Mouse (Mus musculus) gastrocnemius, postnatal 10 days (tissue): ENCODE results near the gene Gnat2. TPM values are rescaled to one million over a fixed set of nuclear protein-coding genes. Genes with fewer than 3 reads are reported as not detected.
A peak's percentile ranks its signal among the peaks of the same experiment; 100 is the strongest.

Source experiments
- DNase-seq: peaks from one replicate; pipeline ENCODE4 v3.0.0; 2021; ENCODE audit warnings: mixed read lengths
- long read RNA-seq, 2 experiments: library from polyadenylated mRNA; stranded (forward); transcript quantifications; one replicate each; pipeline ENCODE4 v2.0.0; 2021
- total RNA-seq, 2 experiments: library from RNA; stranded (reverse); gene quantifications; 2 replicates each; pipeline ENCODE4 v1.2.3; 2021

Gnat2 gene
- total RNA-seq: under 1 TPM in 1 of 2 experiments, not detected in 1; 0.54 TPM
- long read RNA-seq, experiment 1: 0 reads
- long read RNA-seq, experiment 2: 0 reads

- DNase-seq: no peak
Measured at GRCm38 (mm10) chr3:108092536-108093115, at the start of gene Gnat2. Gene Gnat2, plus strand, starts transcription at chr3:108092789.

- peak; percentile 77 for DNase-seq
Measured at GRCm38 (mm10) chr3:108044394-108045140, 48.0 kb upstream of the Gnat2 start, which contains the start of gene Gstm4. Gene Gstm4, minus strand, starts transcription at chr3:108044894.

DNA sequence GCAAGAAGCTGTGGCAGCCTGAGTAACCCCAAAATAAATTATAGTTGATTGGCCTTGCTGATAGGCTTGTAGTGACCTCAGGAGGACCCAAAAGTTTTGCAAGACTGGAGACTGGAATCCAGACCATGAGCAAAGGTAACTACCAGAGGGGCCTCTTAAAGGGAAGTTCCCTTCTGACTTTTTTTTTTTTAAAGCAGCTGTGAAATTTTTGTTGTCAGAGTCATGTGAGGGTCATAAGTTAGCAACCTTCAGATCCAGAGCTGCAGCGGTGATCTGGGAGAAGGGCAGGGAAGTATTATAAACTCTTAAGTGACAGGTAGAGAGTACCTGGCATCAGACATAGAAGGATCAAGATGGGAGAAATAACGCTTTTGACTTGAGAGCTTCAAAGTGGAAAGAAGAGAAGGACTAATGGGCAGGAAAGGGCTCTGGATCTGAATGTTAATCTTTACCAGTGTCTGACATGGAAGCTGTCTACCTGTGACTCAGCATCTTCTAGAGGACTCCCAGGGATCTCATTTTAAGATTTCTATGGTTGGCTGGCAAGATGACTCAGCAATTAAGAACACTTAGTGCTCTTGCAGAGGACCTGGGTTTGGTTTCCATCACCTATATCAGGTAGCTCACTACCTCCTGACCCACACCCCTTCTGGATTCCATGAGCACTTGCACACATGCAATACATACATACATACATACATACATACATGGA lies 45.5 kb upstream of the Gnat2 start:
- DNase-seq: no peak

DNA sequence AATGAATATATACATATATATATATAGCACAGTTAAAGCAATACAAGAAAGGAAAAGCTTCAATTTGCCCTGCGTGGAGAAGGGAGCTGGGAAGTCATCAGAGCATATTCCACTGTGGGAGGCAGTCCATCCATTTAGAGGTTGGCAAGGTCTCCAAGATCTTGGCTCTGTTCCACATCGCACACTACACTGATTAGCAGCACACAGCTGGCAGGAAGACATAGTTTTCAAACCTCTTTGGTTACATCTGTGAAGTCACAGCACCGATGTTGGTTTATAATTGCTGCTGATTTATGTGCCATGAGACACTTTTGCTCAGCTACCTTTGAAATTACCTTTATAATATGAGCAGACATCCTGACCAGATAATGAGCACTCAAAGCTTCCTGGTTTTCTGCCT lies 44.3 kb upstream of the Gnat2 start:
- DNase-seq: no peak

DNA sequence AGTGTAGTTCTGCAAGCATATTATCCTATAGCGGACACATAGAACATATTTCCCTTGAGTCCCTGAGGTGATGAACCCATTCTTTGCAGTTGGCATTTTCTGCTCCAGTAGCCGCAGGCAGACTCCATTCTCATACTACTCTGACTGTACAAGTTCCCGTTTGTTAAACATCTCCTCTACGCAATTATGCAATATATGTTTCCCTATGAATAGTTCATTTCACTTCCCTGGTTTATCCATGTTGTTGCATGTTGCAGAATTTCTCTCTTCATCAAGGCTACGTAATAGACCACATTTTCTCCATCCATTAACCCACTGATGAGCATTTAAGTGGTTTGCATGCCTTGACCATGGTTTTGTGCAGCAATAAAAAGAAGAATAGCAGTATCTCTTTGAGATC lies 42.1 kb upstream of the Gnat2 start:
- no peak for DNase-seq

GRCm38 (mm10) chr3:108061420-108061819 lies 31.2 kb upstream of the Gnat2 start:
- no peak for DNase-seq

DNA sequence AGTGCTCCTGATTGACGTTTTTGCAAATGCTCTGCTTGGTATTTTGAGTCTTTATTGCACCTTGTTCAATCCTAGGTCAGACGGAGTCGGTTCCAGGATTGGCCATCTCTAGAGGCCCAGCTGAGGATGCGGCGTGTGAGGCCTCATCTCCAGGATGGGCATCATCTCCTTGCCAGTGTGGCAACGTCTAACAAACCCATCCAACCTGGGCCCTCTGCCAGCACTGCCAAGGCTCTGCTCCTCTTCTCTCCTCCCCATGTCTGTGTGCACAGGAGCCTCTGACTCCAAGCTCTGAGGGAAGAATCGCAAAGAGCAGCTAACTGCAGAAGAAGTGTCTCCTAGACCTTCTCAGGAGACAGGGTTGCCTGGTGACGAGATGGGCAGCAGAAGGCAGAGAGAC lies 29.9 kb upstream of the Gnat2 start:
- DNase-seq: no peak

- DNase-seq: no peak
Measured at GRCm38 (mm10) chr3:108064672-108065071, 27.9 kb upstream of the Gnat2 start.

- no peak for DNase-seq
Measured at GRCm38 (mm10) chr3:108065551-108065950, 27.0 kb upstream of the Gnat2 start.

DNA sequence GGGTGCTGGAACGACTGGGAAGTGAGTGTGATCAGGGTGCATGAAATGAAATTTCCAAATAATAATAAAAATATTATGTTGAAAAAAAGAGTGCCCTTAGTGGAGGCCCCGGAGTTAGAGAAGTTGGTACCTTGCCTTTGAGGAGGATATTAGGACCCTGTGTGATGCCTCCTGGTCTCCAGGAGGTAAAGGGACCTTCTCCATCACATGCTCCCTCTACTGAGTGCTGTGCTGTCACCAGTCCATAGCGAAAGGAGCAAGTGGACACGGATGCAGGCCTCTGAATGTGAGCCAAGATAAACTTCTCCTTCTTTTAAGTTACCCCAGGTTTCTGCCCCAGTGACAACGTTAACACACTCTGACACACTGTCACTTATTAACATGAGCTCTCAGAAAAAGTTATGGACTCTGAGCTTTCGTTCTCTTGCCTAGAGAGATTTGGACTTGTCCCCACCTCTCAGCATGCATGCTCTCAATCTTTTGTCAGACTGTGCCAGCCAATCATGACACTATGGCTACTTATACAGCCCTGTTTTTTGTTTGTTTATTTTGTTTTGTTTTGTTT lies 25.1 kb upstream of the Gnat2 start:
- no peak for DNase-seq

GRCm38 (mm10) chr3:108068826-108069225 lies 23.8 kb upstream of the Gnat2 start:
- DNase-seq: no peak

DNA sequence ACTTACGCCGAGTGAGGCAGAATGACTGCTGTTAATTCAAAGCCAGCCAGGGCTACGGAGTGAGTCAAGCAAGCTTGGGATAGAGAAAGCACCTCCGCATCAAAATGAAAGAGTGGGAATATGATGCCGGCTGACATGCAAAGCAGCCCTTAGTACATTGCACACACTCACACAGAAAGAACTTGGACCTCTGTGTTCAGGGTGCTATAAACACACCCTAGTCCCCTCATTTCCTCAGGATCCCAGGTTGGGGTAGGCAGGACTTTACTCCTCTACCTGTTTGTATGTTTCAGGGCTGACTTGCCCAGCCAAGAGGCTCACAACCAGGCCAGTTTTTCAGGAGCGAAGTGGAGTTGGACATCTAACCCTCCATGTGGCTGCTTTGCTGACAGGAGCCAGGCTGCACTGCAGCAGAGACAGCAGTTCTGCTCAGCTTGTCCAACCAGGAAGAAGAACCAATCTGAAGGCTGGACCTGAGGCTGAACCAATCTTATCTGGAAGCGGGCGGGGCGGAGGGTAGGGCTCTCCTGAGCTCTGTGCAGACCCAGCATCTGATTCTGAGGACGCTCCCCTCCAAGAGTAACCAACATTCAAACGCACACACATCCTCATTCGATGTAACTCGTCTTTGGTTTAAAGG lies 23.2 kb upstream of the Gnat2 start:
- no peak for DNase-seq

DNA sequence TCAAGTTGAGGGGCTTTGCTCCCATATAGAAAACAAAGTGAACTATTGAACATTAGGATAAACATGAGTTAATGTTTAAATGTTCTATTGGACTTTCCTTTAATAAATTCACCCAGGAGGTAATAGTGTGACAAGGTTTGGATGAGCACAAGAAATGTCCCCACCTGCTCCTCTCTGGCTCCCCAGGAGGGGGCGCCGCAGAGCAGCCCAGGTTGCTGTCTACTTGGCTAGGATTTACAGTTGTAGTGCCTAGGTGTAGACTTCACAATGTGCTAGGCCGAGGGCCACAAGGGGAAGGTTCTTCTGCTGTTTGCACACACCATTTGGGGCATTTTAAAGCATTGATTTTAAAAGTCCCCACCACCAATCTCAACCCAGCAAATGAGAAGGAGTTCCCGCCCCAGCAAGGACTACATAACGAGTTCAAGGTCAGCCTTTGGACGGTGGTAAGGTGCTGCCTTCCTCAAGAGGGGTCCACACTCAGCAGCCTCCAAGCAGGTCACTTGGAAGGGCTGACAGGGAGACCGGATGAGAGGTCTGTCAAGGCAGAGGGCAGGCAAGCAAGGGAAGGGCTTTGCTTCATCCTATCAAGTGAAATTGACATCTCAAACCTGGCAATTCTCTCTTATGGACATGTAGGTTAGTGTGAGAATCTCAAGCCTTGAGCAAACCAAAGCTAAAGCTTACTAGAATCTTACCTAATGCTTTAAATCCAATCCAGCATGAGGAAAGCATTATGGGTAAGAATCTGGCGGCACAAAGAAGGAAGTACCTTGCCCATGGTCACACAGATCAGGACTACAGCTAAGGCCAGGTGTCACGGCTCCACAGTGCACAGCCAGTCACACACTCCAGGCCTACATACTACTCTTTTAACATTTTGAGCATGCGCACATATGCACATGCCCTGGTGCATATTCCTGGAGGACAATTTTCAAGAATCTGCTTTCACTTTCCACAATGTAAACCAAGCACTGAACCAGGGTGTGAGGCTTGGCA lies 22.0 kb upstream of the Gnat2 start:
- DNase-seq: peak; percentile 75

GRCm38 (mm10) chr3:108072983-108073569 lies 19.5 kb upstream of the Gnat2 start:
- DNase-seq: no peak

GRCm38 (mm10) chr3:108076836-108077235 lies 15.8 kb upstream of the Gnat2 start:
- DNase-seq: no peak

GRCm38 (mm10) chr3:108081681-108082080 lies 10.9 kb upstream of the Gnat2 start:
- no peak for DNase-seq

DNA sequence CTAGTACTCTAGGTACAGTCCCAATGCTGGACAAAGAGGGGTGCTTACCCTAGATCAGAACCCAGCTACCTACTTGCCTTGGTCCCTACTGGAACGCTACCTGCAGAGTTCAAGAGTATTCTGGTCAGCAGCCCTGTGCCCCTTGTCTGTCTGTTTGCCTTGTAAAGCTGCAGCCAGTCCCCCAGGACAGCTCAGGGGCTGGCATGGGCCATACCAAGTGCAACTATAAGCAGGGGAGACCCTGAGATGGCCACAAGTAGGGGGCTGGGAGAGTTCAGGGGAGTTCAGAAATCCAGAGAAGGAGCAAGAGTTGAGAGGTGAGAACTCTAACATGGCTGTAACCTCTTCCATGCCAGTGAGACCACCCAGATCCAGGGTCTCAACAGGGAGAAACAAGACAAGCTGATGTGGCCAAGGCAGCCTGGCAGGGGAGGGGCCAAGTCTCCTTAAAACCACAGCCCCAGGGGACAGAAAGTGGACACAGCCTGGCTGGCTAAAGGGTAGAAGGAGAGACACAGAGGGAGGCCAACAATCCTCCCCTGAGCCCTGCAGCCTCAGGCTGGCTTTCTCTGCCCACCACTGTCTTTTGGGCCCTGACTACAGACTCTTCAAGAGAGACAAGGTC lies 10.2 kb upstream of the Gnat2 start:
- no peak for DNase-seq

DNA sequence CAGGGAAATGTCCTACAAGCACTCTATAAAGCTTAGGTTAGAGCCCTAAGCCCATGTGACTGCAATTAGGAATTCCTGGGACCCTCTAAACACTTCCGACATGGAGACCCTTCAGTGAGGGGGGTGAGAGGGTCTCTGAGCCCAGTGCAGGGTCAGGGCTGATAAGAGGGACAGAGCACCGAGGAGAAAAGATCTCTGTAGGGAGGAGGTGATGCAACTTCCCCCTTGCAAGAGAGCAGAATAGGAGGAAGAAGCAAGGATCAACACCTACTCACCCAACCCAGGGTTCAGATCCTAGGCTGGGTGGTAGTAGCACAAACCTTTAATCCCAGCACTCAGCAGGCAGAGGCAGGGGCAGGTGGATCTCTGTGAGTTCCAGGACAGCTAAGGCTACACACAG lies 9.4 kb upstream of the Gnat2 start:
- DNase-seq: no peak

GRCm38 (mm10) chr3:108083904-108084407 lies 8.6 kb upstream of the Gnat2 start:
- DNase-seq: peak; percentile 40

DNA sequence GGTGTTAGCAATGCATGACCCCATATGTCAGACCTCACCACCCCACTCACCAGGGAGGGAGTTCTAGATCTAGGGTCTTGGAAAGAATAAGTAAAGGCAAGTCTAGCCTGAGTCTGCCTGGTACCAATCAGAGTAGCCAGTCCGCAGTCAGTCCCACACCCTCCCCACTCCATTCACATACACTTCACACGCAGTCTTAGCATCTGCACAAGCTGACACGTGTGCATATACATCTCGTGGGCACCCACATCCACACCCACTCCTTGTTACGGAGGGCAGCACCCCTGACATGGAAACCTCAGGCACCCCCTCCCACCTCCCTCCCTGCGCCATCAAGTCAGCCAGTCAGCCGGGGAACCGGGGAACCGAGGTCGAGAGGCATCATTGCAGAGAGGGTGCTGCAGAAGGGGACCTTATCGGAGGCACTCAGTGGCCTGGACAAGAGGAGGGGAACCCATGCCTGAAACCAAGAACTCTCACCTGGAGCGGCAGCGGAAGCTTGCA lies 7.8 kb upstream of the Gnat2 start:
- no peak for DNase-seq
